30 mouse cellular contexts compared by ENCODE assay signal in the genomic region with DNA sequence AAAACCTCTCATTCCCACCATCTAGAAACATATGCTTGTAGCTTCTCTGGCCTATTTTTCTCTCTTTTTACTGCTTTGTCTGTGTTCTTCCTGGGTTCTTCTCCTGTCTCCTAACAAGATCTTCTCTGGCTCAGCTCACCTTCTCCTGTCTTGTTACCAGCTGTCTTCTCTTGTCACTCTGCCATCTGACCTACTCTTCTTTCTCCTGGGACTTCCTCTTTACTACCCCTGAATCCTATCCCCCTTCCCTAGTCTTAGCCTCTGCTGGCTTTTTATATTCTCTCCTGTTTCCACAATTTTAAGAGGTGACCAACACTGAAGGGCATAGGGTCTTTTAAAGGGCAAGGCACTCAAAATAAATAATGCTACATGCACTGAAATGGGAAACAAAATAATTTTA. TPM values are rescaled to one million over a fixed set of nuclear protein-coding genes. Genes with fewer than 3 reads are reported as not detected.
"Had no signal": no experiment of that assay in that cellular context is flagged by ENCODE, and none has a peak within 500 bp of the region (broad histone marks: within the 10 kb centered on the region; RNA-seq: fewer than 3 reads in every experiment).

No protein-coding gene starts in this region.

- ATAC-seq: hindbrain, postnatal 0 days; intestine, embryonic 16.5 days had no signal

- H3K4me1 ChIP-seq: heart, embryonic 13.5 days; heart, embryonic 15.5 days; hindbrain, embryonic 13.5 days; hindbrain, embryonic 15.5 days; limb, embryonic 10.5 days; limb, embryonic 12.5 days had no signal

- H3K4me3 ChIP-seq: heart, embryonic 13.5 days; heart, embryonic 15.5 days; hindbrain, embryonic 13.5 days; hindbrain, embryonic 15.5 days; layer of hippocampus, adult 2 months; left cerebral cortex, adult 2 months; limb, embryonic 10.5 days; limb, embryonic 12.5 days; liver, embryonic 15.5 days had no signal

- H3K4me2 ChIP-seq: heart, embryonic 11.5 days; heart, embryonic 13.5 days; heart, embryonic 15.5 days; hindbrain, embryonic 13.5 days; hindbrain, embryonic 15.5 days; limb, embryonic 12.5 days; liver, embryonic 11.5 days; liver, embryonic 15.5 days had no signal

- H3K27me3 ChIP-seq: heart, embryonic 13.5 days; heart, embryonic 15.5 days; hindbrain, embryonic 13.5 days; hindbrain, embryonic 15.5 days; limb, embryonic 12.5 days; liver, embryonic 15.5 days had no signal

- H3K9me3 ChIP-seq: heart, embryonic 13.5 days; heart, embryonic 15.5 days; hindbrain, embryonic 13.5 days; hindbrain, embryonic 15.5 days; limb, embryonic 10.5 days; limb, embryonic 12.5 days; liver, embryonic 15.5 days had no signal

- H3K36me3 ChIP-seq: heart, embryonic 13.5 days; heart, embryonic 15.5 days; hindbrain, embryonic 13.5 days; hindbrain, embryonic 15.5 days; limb, embryonic 10.5 days; limb, embryonic 12.5 days; liver, embryonic 15.5 days had no signal

- H3K27ac ChIP-seq: heart, embryonic 13.5 days; heart, embryonic 15.5 days; hindbrain, embryonic 13.5 days; hindbrain, embryonic 15.5 days; hindbrain, postnatal 0 days; layer of hippocampus, adult 2 months; left cerebral cortex, adult 2 months; limb, embryonic 10.5 days; limb, embryonic 12.5 days; liver, embryonic 15.5 days had no signal

- DNase-seq: gastrocnemius, postnatal 25 days; heart, adult 18-20 months; heart, postnatal 14 days; heart, postnatal 36 days; kidney, adult 11 months; kidney, adult 8-10 months; kidney, postnatal 10 days; kidney, postnatal 25 days; kidney, postnatal 4 days; liver had no signal

- H3K9ac ChIP-seq: heart, embryonic 13.5 days; heart, embryonic 15.5 days; hindbrain, embryonic 13.5 days; hindbrain, embryonic 15.5 days; limb, embryonic 12.5 days; liver, embryonic 15.5 days had no signal

RNA-seq across cellular contexts. Expression of a gene that starts 43.1 kb away (rescaled TPM):
- total RNA-seq: gastrocnemius, adult 8-10 months; gastrocnemius, postnatal 25 days; granulocyte monocyte progenitor cell, adult 5-6 weeks; heart, adult 18-20 months; heart, postnatal 14 days; heart, postnatal 36 days; hematopoietic stem cell, adult 5-6 weeks; layer of hippocampus, postnatal 25 days had no signal
- polyA plus RNA-seq: heart, embryonic 11.5 days; heart, postnatal 0 days; kidney, embryonic 14.5 days; kidney, embryonic 16.5 days; limb, embryonic 10.5 days; liver, embryonic 15.5 days had no signal
